Mouse (Mus musculus): ENCODE results near the gene Pdcd4.

Pdcd4 gene

DNA sequence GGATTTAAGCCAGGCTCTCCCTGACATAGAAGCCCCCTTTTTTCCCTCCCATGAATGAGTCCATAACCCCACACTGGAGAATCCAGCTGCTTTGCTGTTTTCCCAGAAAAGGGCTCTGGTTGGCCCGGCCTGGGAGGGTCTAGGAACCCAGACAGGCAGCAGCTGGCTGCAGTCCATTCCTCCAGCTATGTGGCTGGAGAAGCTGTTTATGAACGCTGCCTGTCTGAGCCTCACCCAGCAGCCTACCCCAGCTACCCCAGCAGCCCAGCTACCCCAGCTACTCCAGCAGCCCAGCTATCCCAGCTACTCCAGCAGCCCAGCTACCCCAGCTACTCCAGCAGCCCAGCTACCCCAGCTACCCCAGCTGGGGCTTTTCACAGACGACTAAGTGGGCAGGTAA is at the start of gene Pdcd4:
Pdcd4 (plus strand) TSS at position 171 of the 400 bp plus-strand sequence.
- DNase-seq (ENCODE audit: low read depth, low spot score) = no peak

DNA sequence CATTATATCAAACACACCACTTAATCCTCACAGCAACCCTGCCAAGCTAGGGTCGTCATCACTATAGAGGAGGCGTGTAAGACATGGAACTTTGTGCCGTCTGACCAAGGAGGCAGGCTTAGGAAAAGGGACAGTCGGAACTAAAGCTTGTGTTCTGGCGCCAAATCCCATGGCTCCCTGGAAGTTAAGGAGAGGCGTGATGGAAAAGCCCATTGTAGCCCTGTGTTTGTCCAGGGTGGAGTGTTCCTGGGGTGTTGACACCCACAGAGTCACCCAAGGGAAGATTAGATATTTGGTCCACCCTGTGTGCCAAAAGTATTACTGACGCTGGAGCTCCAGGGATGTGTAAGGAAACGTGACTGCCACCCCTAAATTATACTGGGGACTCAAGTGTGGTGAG is 48.1 kb upstream of the Pdcd4 start:
- no peak for DNase-seq (ENCODE audit: low read depth, low spot score)

DNA sequence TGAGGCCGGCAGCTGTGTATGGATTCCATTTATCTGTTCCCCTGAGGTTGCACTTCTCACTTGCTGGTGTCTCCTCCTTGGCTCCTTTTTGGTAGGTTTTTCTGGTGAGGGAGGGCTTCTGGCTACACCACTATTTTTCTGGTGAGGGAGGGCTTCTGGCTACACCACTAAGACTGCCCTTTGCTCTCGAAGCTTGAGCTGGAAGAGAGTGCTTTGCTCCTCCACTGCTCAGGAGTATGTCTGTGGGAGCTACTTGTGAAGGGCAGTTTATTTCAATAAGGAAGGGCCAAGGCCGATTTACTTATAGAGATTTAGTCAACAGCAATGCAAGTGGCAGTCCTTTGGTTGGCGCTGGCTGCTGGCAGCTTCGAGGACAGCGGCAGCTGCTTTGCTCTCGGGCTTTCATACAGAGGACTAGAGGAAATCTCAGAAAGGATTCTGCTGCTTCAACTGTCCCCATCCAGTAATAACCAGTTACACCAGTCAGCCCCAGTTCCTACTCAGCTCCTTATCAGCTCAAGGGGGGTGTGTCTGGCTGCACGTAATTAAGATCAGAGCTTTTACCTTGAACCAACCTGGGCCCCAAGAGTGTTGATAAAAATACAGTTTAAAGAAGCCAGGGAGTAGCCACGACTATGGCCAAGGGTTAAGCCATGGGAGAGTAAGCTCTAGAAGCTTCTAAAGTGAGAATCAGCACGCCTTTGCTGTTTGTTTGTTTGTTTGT is 43.6 kb upstream of the Pdcd4 start:
- DNase-seq (ENCODE audit: low read depth, low spot score) = no peak

DNA sequence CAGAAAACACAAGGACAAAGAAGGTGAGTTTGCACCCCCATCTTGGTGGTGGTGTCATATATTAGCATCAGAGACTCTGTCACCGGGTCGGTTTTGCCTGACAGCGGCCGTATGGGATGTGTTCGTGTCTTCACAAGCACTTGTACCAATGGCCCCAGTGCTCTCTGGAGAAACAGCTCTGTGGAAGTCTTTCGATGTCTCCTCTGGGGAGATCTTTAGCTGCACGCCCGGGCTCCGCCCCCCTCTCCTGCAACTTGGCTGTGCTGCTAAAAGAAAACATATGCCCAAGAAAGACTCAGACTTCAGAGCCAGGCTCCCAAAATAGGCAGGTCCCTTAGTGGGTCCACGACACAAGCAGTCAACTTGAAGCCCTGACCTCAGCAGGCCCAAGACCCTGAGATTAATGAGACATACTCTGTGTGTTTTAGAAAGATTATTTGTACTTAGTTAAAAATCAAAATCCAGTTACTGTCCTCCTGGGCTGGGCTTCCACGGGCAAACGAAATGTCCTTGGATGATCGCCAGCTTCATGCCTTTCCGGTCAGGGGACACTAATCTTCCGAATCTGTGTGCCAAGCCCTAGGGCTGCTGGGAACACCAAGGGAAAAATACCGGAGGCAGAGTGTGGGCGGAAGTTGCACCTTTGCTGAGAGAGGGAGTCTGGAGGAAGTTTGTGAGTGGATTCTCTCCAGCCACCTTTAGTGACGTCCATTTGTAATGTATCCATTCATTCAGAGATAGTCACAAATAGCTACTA is 41.7 kb upstream of the Pdcd4 start:
- DNase-seq (ENCODE audit: low read depth, low spot score) = peak; percentile 78

GRCm38 (mm10) chr19:53851352-53851751 is 40.7 kb upstream of the Pdcd4 start:
- DNase-seq (ENCODE audit: low read depth, low spot score) = no peak

GRCm38 (mm10) chr19:53851826-53852698 is 40.0 kb upstream of the Pdcd4 start:
- DNase-seq (ENCODE audit: low read depth, low spot score) = peak; percentile 58

- DNase-seq (ENCODE audit: low read depth, low spot score) = peak; percentile 97
These were observed 39.2 kb upstream of the Pdcd4 start for GRCm38 (mm10) chr19:53852699-53853451.

DNA sequence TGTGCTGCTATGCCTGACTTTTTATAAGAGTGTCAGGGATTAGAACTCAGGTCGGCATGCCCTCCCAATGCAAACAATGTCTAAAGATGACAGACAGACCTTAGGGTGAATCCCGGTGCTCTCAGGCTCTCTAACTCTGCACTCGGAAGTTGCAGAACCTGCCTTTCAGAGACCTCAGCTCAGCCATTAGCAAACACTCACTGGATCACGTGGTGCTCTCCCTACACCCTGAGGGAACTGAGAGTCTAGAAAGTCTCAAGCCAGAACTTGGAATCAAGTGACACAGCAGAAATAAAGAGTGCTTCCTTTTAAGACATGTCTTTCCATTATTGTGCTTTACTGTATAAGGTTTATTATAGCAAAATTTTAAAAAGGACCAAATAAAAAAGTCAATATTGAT is 37.1 kb upstream of the Pdcd4 start:
- no peak for DNase-seq (ENCODE audit: low read depth, low spot score)

DNA sequence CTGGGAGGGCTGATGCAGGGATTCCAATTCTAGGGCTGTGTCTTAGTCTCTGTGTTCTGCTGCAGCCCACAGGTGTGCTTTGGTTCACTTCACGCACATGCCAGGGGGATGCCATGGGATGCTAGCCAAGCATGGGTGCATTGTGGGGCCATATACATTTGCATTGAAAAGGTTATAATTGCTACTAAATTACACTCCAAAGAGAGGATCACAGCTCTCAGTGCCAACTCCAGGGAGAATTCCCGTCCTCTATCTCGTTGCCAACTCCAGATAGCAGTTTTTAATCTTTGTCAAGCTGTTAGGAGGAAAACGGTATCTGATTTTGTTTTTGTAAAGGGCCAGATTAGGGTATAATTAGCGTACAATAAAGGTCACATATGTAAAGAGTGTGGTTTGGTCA is 36.2 kb upstream of the Pdcd4 start:
- no peak for DNase-seq (ENCODE audit: low read depth, low spot score)

DNA sequence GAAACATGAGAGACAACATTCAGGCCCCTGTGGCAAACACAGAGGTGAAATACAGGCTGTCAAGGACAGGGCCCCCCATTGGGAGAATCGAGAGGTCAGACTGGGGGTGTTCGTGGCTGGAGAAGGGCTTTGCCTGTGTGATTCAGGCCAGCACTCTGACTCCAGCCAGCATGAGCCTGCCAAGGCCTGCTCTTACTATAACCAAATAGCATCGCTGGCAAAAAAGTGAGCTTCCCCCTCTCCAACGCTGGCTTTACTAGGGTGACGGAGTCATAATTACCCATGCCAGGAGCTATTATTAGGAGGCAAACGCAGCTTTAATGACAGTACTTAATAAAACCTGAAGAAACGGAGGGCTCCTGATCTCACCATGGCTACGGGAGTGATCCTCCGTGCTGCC is 35.2 kb upstream of the Pdcd4 start:
- DNase-seq (ENCODE audit: low read depth, low spot score) = peak; percentile 43

DNA sequence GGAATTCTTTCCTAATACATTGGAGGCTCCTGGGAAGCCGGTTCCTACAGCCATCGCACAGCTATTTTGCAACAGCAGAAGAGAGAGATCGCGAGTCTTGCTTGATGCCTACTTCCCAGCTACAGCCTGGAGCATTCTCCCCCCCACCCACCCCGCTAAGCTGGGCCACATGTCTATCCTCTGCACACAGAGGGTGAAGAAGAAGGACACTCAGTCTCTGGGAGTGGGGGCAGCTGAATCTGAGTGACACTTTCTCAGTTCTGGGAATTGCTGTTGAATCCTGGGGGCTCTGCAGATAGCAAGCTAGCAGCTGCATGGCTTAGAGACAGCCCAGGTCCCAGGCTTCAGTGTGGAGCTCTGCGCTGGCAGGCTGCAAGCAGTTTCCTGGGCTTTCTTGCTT is 34.1 kb upstream of the Pdcd4 start:
- no peak for DNase-seq (ENCODE audit: low read depth, low spot score)

- DNase-seq (ENCODE audit: low read depth, low spot score) = no peak
These were observed 32.9 kb upstream of the Pdcd4 start for GRCm38 (mm10) chr19:53859149-53859548.

DNA sequence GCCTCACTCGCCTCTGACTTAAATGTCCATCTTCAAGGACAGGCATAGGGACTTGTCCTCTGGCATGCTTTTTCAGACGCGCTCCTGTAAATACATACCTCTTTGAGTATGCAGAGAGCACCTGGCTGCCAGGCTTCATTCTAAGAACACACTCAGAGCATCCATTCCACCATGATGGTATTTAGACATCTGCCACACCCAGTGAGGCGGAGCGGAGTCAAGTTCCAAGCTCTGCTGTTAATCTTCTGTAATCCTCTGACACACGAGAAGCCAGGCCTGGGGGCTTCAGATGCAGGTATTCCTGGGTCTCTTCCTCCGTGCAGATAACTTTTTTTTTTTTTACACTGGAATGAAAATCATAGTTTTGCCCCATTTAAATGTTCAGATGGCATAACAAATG is 32.4 kb upstream of the Pdcd4 start:
- DNase-seq (ENCODE audit: low read depth, low spot score) = no peak

DNA sequence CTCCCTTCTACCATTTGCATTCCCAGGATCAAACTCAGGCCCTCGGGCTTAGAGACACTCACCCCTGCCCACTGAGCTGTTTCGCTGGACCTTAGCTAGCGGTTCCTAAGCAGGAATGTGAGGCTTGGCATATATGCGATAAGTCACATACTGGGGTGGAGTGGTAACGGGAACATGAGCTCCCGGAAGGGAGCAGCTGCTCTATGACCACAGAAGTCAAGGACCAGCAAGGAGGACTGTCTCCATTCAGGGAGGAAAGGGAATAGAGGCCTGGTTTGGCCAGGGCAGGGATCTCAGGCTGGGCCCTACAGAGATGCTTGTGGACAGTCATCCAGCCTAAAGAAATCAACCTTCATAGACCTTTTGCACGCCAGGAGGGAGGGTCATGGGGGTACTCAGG is 30.7 kb upstream of the Pdcd4 start:
- DNase-seq (ENCODE audit: low read depth, low spot score) = no peak

- DNase-seq (ENCODE audit: low read depth, low spot score) = peak; percentile 83
These were observed 29.3 kb upstream of the Pdcd4 start for GRCm38 (mm10) chr19:53862573-53863246.

GRCm38 (mm10) chr19:53867238-53867637 is 24.8 kb upstream of the Pdcd4 start:
- DNase-seq (ENCODE audit: low read depth, low spot score) = no peak

DNA sequence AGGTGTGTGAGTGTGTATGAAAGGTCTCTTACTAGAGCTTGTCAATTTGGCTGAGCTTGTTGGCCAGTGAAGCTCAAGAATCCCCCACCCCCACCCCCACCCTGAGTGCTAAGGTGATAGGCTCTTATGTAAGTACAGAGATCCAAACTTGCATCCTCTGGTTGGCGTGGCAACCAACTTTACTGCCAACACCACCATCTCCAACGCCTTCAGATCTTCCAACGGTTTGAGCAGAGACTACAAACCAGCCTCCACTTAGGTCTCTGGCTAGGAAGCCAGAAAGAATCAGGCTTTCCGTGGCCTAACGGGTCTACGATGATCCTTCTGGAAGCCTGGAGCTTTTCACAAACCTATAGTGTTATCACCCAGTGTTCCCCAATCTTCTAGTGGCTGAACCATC is 23.9 kb upstream of the Pdcd4 start:
- DNase-seq (ENCODE audit: low read depth, low spot score) = peak; percentile 83

DNA sequence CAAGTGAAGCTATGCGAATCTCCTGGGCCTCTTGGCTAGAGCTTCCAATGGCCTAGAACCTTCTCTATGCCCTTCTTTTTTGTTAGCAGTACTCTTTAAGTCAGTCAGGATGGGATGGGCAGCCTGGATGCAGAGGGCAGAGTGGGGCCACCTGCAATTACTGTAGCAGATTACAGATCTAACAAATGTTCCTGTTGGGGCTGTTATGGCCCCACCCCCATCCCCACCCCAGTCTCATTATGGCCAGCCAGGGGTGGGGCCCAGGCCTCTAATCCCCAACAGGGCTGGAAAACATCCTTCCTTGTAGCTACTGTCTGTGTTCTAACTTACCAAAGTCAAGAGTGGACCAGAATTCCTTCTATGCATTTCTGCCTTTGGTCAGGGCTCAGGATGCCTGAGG is 23.2 kb upstream of the Pdcd4 start:
- DNase-seq (ENCODE audit: low read depth, low spot score) = no peak

GRCm38 (mm10) chr19:53869427-53870385 is 22.3 kb upstream of the Pdcd4 start:
- DNase-seq (ENCODE audit: low read depth, low spot score) = no peak

- no peak for DNase-seq (ENCODE audit: low read depth, low spot score)
These were observed 21.5 kb upstream of the Pdcd4 start for GRCm38 (mm10) chr19:53870568-53870967.

All from brain, adult 2 months (tissue).